Mouse (Mus musculus) testis, adult 2 months (tissue): ENCODE measurements around the gene Pdxp.

ENCODE experiments used
- CTCF ChIP-seq: fragments of 200-500 bp; IDR thresholded peaks from 2 replicates; pipeline ENCODE4 v1.5.1; 2012; ENCODE audit warnings: low read depth, mild to moderate bottlenecking, inconsistent platforms, low read length, moderate library complexity; ENCODE audit not compliant: control insufficient read depth, insufficient read depth, insufficient replicate concordance
- POLR2A ChIP-seq: fragments of 200-500 bp; IDR thresholded peaks from 2 replicates; pipeline ENCODE4 v1.6.1; 2012; ENCODE audit warnings: low read depth, mild to moderate bottlenecking, inconsistent platforms, low read length, moderate library complexity; ENCODE audit not compliant: control insufficient read depth

- no peak for TF ChIP-seq CTCF
- no peak for TF ChIP-seq POLR2A
These were observed 33.9 kb downstream of the Pdxp start, which contains the start of gene Triobp for GRCm38 (mm10) chr15:78947657-78948056.
